Mouse (Mus musculus) kidney, postnatal 14 days (tissue): ENCODE measurements around the gene Eif4e2.

Experiments used
- DNase-seq: peaks from one replicate; pipeline ENCODE4 v3.0.0; 2022; ENCODE audit warnings: mixed read lengths

The Eif4e2 gene

GRCm38 (mm10) chr1:87203779-87204178 is 9.9 kb upstream of the Eif4e2 start:
- DNase-seq, result no peak

GRCm38 (mm10) chr1:87204465-87204864 is 9.2 kb upstream of the Eif4e2 start, which contains the start of gene Chrng:
Gene Chrng, plus strand, starts transcription at chr1:87204657.
- DNase-seq, result no peak

- no peak for DNase-seq
These were observed 8.7 kb upstream of the Eif4e2 start for GRCm38 (mm10) chr1:87205038-87205437.

- no peak for DNase-seq
These were observed 8.2 kb upstream of the Eif4e2 start for GRCm38 (mm10) chr1:87205502-87205901.

- DNase-seq, result no peak
These were observed 7.4 kb upstream of the Eif4e2 start for GRCm38 (mm10) chr1:87206339-87206738.

GRCm38 (mm10) chr1:87211431-87211830 is 2.3 kb upstream of the Eif4e2 start:
- DNase-seq, result no peak

- DNase-seq, result no peak
These were observed 1.0 kb downstream of the Eif4e2 start for GRCm38 (mm10) chr1:87214748-87215147.

GRCm38 (mm10) chr1:87217938-87218337 is 4.2 kb downstream of the Eif4e2 start:
- peak; percentile 49 for DNase-seq

- DNase-seq, result no peak
These were observed 12.0 kb downstream of the Eif4e2 start for GRCm38 (mm10) chr1:87225739-87226138.

- no peak for DNase-seq
These were observed 12.9 kb downstream of the Eif4e2 start for GRCm38 (mm10) chr1:87226409-87227159.

- no peak for DNase-seq
These were observed 13.4 kb downstream of the Eif4e2 start for GRCm38 (mm10) chr1:87227160-87227550.

- DNase-seq, result no peak
These were observed 16.9 kb downstream of the Eif4e2 start for GRCm38 (mm10) chr1:87230606-87231005.

- no peak for DNase-seq
These were observed 18.5 kb downstream of the Eif4e2 start for GRCm38 (mm10) chr1:87232197-87232596.

GRCm38 (mm10) chr1:87239056-87239455 is 25.3 kb downstream of the Eif4e2 start:
- peak; percentile 37 for DNase-seq

- no peak for DNase-seq
These were observed 29.3 kb downstream of the Eif4e2 start for GRCm38 (mm10) chr1:87243021-87243420.

- no peak for DNase-seq
These were observed 31.7 kb downstream of the Eif4e2 start for GRCm38 (mm10) chr1:87245430-87245829.

- DNase-seq, result peak; percentile 87
These were observed 32.5 kb downstream of the Eif4e2 start for GRCm38 (mm10) chr1:87245929-87246815.

GRCm38 (mm10) chr1:87252040-87252609 is 38.4 kb downstream of the Eif4e2 start:
- DNase-seq, result no peak

- DNase-seq, result no peak
These were observed 41.5 kb downstream of the Eif4e2 start for GRCm38 (mm10) chr1:87255173-87255572.

- no peak for DNase-seq
These were observed 44.0 kb downstream of the Eif4e2 start for GRCm38 (mm10) chr1:87257691-87258090.

GRCm38 (mm10) chr1:87258484-87258883 is 44.8 kb downstream of the Eif4e2 start:
- peak; percentile 61 for DNase-seq

GRCm38 (mm10) chr1:87259316-87259715 is 45.6 kb downstream of the Eif4e2 start:
- DNase-seq, result no peak

GRCm38 (mm10) chr1:87263257-87263656 is 49.5 kb downstream of the Eif4e2 start:
- DNase-seq, result no peak

- no peak for DNase-seq
These were observed 50.1 kb downstream of the Eif4e2 start for GRCm38 (mm10) chr1:87263796-87264133.
